Mouse (Mus musculus) liver, adult 2 months (tissue): ENCODE measurements at regions not wholly inside any gene's neighbourhood (a gene's known extent, or its start where the extent isn't known, plus 50 kb on each side); places are given as distances from the start of the nearest gene placed in this dataset.

Experiments
- CTCF ChIP-seq: fragments of 200-500 bp; IDR thresholded peaks from 2 replicates; pipeline ENCODE4 v1.5.1; 2011; ENCODE audit warnings: low read depth, low read length, control low read depth
- POLR2A ChIP-seq: fragments of 200-500 bp; IDR thresholded peaks from 2 replicates; pipeline ENCODE4 v1.6.1; 2011; ENCODE audit warnings: low read length, control low read depth; ENCODE audit not compliant: insufficient read depth; ENCODE audit errors: extremely low read depth

- TF ChIP-seq POLR2A (no peak), CTCF (no peak)
Measured at GRCm38 (mm10) chr9:42184104-42184635, 60.1 kb upstream of the Sorl1 start.
